Mouse (Mus musculus): ENCODE results near the gene Hivep3.

Gene Hivep3

GRCm38 (mm10) chr4:120077322-120077721 lies 343.7 kb downstream of the Hivep3 start:
- in situ Hi-C loops (cut with MboI, MseI), result no loop called here

- in situ Hi-C loops (cut with MboI, MseI), result no loop called here
These were observed 348.9 kb downstream of the Hivep3 start for GRCm38 (mm10) chr4:120082527-120082926.

- in situ Hi-C loops (cut with MboI, MseI), result no loop called here
These were observed 350.1 kb downstream of the Hivep3 start for GRCm38 (mm10) chr4:120083700-120084099.

- in situ Hi-C loops (cut with MboI, MseI), result no loop called here
These were observed 356.0 kb downstream of the Hivep3 start for GRCm38 (mm10) chr4:120089536-120089935.

- in situ Hi-C loops (cut with MboI, MseI), result no loop called here
These were observed 358.6 kb downstream of the Hivep3 start for GRCm38 (mm10) chr4:120091997-120092783.

GRCm38 (mm10) chr4:120096935-120097334 lies 363.4 kb downstream of the Hivep3 start:
- in situ Hi-C loops (cut with MboI, MseI), result no loop called here

GRCm38 (mm10) chr4:120101186-120101585 lies 367.6 kb downstream of the Hivep3 start:
- in situ Hi-C loops (cut with MboI, MseI), result loop anchor here (5.0 kb wide), 1 partner anchor 69 kb away; no protein-coding TSS in a partner anchor

- in situ Hi-C loops (cut with MboI, MseI), result loop anchor here (5.0 kb wide), 1 partner anchor 72 kb away; no protein-coding TSS in a partner anchor
These were observed 371.0 kb downstream of the Hivep3 start for GRCm38 (mm10) chr4:120104599-120104998.

- in situ Hi-C loops (cut with MboI, MseI), result loop anchor here (5.0 kb wide), 1 partner anchor 184 kb away; no protein-coding TSS in a partner anchor
These were observed 372.8 kb downstream of the Hivep3 start for GRCm38 (mm10) chr4:120106362-120106761.

- in situ Hi-C loops (cut with MboI, MseI), result loop anchor here (5.0 kb wide), 1 partner anchor 185 kb away; no protein-coding TSS in a partner anchor
These were observed 374.2 kb downstream of the Hivep3 start for GRCm38 (mm10) chr4:120107787-120108186.

GRCm38 (mm10) chr4:120115516-120115915 lies 381.9 kb downstream of the Hivep3 start:
- in situ Hi-C loops (cut with MboI, MseI), result no loop called here

- in situ Hi-C loops (cut with MboI, MseI), result no loop called here
These were observed 382.7 kb downstream of the Hivep3 start for GRCm38 (mm10) chr4:120116312-120116711.

GRCm38 (mm10) chr4:120120276-120120675 lies 386.7 kb downstream of the Hivep3 start:
- in situ Hi-C loops (cut with MboI, MseI), result no loop called here

- in situ Hi-C loops (cut with MboI, MseI), result no loop called here
These were observed 391.1 kb downstream of the Hivep3 start for GRCm38 (mm10) chr4:120124656-120125055.

GRCm38 (mm10) chr4:120126047-120126446 lies 392.5 kb downstream of the Hivep3 start:
- in situ Hi-C loops (cut with MboI, MseI), result no loop called here

- in situ Hi-C loops (cut with MboI, MseI), result no loop called here
These were observed 393.7 kb downstream of the Hivep3 start for GRCm38 (mm10) chr4:120127333-120127732.

- in situ Hi-C loops (cut with MboI, MseI), result no loop called here
These were observed 394.4 kb downstream of the Hivep3 start for GRCm38 (mm10) chr4:120128033-120128432.

GRCm38 (mm10) chr4:120129233-120129885 lies 395.8 kb downstream of the Hivep3 start:
- in situ Hi-C loops (cut with MboI, MseI), result no loop called here

- in situ Hi-C loops (cut with MboI, MseI), result no loop called here
These were observed 397.3 kb downstream of the Hivep3 start for GRCm38 (mm10) chr4:120130926-120131325.

GRCm38 (mm10) chr4:120131441-120132220 lies 398.0 kb downstream of the Hivep3 start:
- in situ Hi-C loops (cut with MboI, MseI), result no loop called here

- in situ Hi-C loops (cut with MboI, MseI), result no loop called here
These were observed 400.6 kb downstream of the Hivep3 start for GRCm38 (mm10) chr4:120134223-120134622.

GRCm38 (mm10) chr4:120141810-120142209 lies 408.2 kb downstream of the Hivep3 start:
- in situ Hi-C loops (cut with MboI, MseI), result no loop called here
